Mouse (Mus musculus) stomach, postnatal 0 days (tissue): ENCODE measurements around the gene L2hgdh. TPM values are rescaled to one million over a fixed set of nuclear protein-coding genes. Genes with fewer than 3 reads are reported as not detected.

Experiments
- ATAC-seq: fragments of 200-750 bp; cut with Nextera tagmentation; 2 replicates; pipeline ENCODE4 v1.8.0; 2017; ENCODE audit not compliant: low FRiP score, low TSS enrichment
- DNase-seq: peaks from one replicate; pipeline ENCODE4 v3.0.0-alpha.2; 2016; ENCODE audit warnings: low spot score
- H3K27ac ChIP-seq: fragments of 300-500 bp; sonication (generic); replicated peaks from 2 replicates; pipeline ENCODE4 v1.5.1; 2014; ENCODE audit warnings: mild to moderate bottlenecking, control low read depth
- H3K27me3 ChIP-seq: fragments of 300-500 bp; sonication (generic); 2 replicates; pipeline ENCODE4 v1.6.1; 2014; ENCODE audit warnings: low read length; ENCODE audit not compliant: control insufficient read depth, insufficient read depth
- H3K36me3 ChIP-seq: fragments of 300-500 bp; sonication (generic); 2 replicates; pipeline ENCODE4 v1.6.1; 2014; ENCODE audit warnings: low read length, mixed read lengths; ENCODE audit not compliant: control insufficient read depth, insufficient read depth
- H3K4me1 ChIP-seq: fragments of 300-500 bp; sonication (generic); replicated peaks from 2 replicates; pipeline ENCODE4 v1.6.1; 2014; ENCODE audit warnings: antibody characterized with exemption; ENCODE audit not compliant: control insufficient read depth, insufficient read depth
- H3K4me2 ChIP-seq: fragments of 300-500 bp; sonication (generic); replicated peaks from 2 replicates; pipeline ENCODE4 v1.6.1; 2014; ENCODE audit warnings: low read depth, mild to moderate bottlenecking, control low read depth, moderate library complexity
- H3K4me3 ChIP-seq: fragments of 300-500 bp; sonication (generic); 2 replicates; pipeline ENCODE4 v1.5.1; 2014; ENCODE audit warnings: low read depth, low read length, control low read depth
- H3K9ac ChIP-seq: fragments of 300-500 bp; sonication (generic); 2 replicates; pipeline ENCODE4 v1.6.1; 2014; ENCODE audit warnings: mild to moderate bottlenecking, low read length, control low read depth, mixed read lengths
- H3K9me3 ChIP-seq: fragments of 300-500 bp; sonication (generic); 2 replicates; pipeline ENCODE4 v1.6.1; 2016; ENCODE audit warnings: low read length; ENCODE audit not compliant: control insufficient read depth
- CTCF ChIP-seq: IDR thresholded peaks from 2 replicates; pipeline ENCODE4 v1.5.1; 2016; ENCODE audit warnings: antibody characterized with exemption, low read depth, mild to moderate bottlenecking, moderate library complexity
- EP300 ChIP-seq: optimal IDR thresholded peaks from 2 replicates; pipeline ENCODE3; 2016; ENCODE audit warnings: antibody characterized with exemption
- WGBS: fragments of 180-500 bp; shearing (Covaris S2); extraction: QIAGEN DNeasy Blood & Tissue Kit; methylation state at CpG from one replicate; pipeline ENCODE4 v1.1.7; 2014; 5-methylcytosine and 5-hydroxymethylcytosine counted together
- microRNA counts: library from miRNA; unstranded; fragments of <30 nt; microRNA quantifications from one replicate; lab custom pipeline; 2015
- microRNA-seq: library from miRNA; unstranded; fragments of <30 nt; microRNA quantifications from one replicate; pipeline ENCODE4, GENCODE M21; 2016
- polyA plus RNA-seq: library from polyadenylated mRNA; unstranded; fragments of >200 nt; fragmentation: Nextera tagmentation; extraction: Ambion mirVana; gene quantifications from 2 replicates; pipeline ENCODE4 v1.2.1, GENCODE M21; 2015

Gene L2hgdh
- polyA plus RNA-seq, 1 experiment from 2014 or later: 11.5 TPM

DNA sequence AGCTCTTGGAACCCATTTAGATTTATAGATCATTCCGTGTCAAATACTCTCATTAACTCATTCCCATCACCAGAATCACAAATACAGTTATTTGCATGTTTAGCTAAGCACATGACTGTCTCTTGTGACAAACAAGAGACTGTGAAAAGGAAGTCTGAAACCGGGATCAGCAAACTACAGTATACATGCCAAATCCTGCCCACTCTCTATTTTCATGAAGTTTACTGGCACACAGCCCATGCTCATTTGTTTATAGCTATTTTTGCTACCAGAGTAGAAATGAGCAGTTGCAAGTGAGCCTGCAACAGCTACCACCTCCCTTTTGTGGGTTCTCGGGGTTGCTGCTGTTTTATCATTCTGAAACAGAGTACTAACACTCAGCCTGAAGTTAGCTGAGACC, 79.8 kb downstream of the L2hgdh start:
- Histone ChIP-seq H3K4me2 (no peak overlapping the region), H3K27me3 (no peaks in the 10 kb centered on the region), H3K27ac (no peak overlapping the region), H3K4me1 (no peaks in the 10 kb centered on the region), H3K9me3 (no peaks in the 10 kb centered on the region), H3K36me3 (0 out of 2 replicates have a peak, but pooled peaks cover 2% of the 10 kb centered on the region), H3K9ac (no peak overlapping the region), H3K4me3 (no peak overlapping the region)
- ATAC-seq (no peak), DNase-seq (no peak)
- no peak for TF ChIP-seq EP300
- TF ChIP-seq CTCF: no peak
- 38% methylated on average over 3 of the region's 3 CpGs for WGBS

DNA sequence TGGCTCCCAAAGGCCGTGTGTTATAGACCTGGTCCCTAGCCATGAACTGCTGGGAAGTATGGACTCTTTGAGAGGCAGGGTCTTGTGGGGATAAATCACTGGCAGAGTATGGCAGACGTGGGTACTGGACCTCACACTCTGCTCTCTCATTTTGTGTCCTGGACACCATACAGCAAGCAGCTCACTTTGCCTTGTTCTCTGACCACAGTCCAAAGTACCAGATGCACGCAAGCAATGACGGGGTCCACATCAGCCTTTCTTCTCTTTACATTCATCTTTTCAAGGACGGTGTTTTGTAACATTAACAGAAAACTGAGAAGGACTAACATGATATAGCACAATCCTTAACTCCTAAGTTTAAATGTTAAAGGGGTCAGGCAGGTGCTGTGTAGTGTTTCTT, 81.8 kb downstream of the L2hgdh start:
- no peak for DNase-seq
- no peak overlapping the region for H3K4me3 ChIP-seq
- H3K4me1 ChIP-seq: no peaks in the 10 kb centered on the region
- 0 out of 2 replicates have a peak, but pooled peaks cover 9% of the 10 kb centered on the region for H3K36me3 ChIP-seq
- H3K9me3 ChIP-seq: no peaks in the 10 kb centered on the region
- no peak for TF ChIP-seq EP300
- no peak for TF ChIP-seq CTCF
- H3K9ac ChIP-seq: no peak overlapping the region
- no peak for ATAC-seq
- H3K4me2 ChIP-seq: no peak overlapping the region
- H3K27me3 ChIP-seq: no peaks in the 10 kb centered on the region
- H3K27ac ChIP-seq: no peak overlapping the region
- 88% methylated on average over 5 of the region's 5 CpGs for WGBS

MicroRNAs within 50 kb of the gene (microRNA counts, 519-probe panel; counts per million panel counts)
- not detected for microRNA mmu-miR-681 (lab: Ali Mortazavi, UCI)

Small RNA genes within 50 kb of the gene (microRNA-seq; reads per million reads assigned to microRNA genes)
- gene Mir681: not detected

Other genes with a start within 250 kb of the L2hgdh start
- gene Vcpkmt, start 141.8 kb downstream of the L2hgdh start, polyA plus RNA-seq: 24.4 and 24.7 TPM in 2 replicates
- 5.4 and 6.0 TPM in 2 replicates for gene Sos2, start 43.0 kb downstream of the L2hgdh start, polyA plus RNA-seq
- gene Atp5s, start 77 bp upstream of the L2hgdh start, polyA plus RNA-seq: 20.5 and 20.6 TPM in 2 replicates
- 2.0 and 2.3 TPM in 2 replicates for gene Cdkl1, start 66.4 kb upstream of the L2hgdh start, polyA plus RNA-seq
- gene Atl1, start 167.7 kb upstream of the L2hgdh start, polyA plus RNA-seq: 3.8 and 4.3 TPM in 2 replicates
- gene Map4k5, start 168.3 kb upstream of the L2hgdh start, polyA plus RNA-seq: 12.4 and 13.1 TPM in 2 replicates